Mouse (Mus musculus) layer of hippocampus, adult 8-10 months (tissue): ENCODE measurements around the gene Acsl3. TPM values are rescaled to one million over a fixed set of nuclear protein-coding genes. Genes with fewer than 3 reads are reported as not detected.

Experiments used
- DNase-seq, 2 experiments: peaks; one replicate each; pipeline ENCODE4 v3.0.0; 2022; ENCODE audit warnings: low spot score in 2 of 2
- total RNA-seq, 4 experiments: library from RNA; stranded (reverse); gene quantifications; 2 replicates each; pipeline ENCODE4 v1.2.4; 2022

The Acsl3 gene
- total RNA-seq, 4 experiments from 2014 or later = 163 to 191 (median 171) TPM

DNA sequence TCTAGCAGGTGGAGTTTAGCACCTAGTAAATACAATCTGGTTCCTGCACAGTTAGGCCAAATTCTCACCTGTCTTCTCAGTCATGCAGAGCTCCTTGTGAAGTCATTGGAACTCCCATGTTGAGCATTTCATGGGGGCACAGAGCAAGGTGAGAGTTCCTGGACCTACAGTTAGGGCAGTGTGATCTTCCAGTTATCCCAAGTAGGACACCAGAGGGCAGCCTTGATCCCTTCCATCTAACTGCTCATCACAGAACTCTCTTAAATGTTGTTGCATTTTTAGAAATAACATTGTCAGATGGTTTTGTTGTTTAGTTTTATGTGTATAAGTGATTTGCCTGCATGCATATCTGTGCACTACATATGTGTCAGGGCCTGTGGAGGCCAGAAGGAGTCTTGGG is 29.2 kb downstream of the Acsl3 start:
- no peak for DNase-seq

DNA sequence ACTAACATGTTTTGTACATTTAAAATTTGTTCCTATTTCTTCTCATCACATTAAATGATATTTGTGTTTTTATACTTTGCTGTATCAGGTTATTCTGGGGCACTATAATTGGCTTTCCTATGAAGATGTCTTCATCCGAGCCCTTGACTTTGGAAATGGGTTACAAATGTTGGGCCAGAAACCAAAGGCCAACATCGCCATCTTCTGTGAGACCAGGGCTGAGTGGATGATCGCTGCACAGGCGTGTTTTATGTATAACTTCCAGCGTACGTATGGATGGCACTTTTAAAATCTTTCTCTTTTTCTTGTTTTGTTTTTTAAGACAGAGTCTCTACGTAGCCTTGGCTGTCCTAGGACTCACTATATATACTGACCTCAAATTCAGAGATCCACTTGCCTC is 30.5 kb downstream of the Acsl3 start:
- no peak for DNase-seq

DNA sequence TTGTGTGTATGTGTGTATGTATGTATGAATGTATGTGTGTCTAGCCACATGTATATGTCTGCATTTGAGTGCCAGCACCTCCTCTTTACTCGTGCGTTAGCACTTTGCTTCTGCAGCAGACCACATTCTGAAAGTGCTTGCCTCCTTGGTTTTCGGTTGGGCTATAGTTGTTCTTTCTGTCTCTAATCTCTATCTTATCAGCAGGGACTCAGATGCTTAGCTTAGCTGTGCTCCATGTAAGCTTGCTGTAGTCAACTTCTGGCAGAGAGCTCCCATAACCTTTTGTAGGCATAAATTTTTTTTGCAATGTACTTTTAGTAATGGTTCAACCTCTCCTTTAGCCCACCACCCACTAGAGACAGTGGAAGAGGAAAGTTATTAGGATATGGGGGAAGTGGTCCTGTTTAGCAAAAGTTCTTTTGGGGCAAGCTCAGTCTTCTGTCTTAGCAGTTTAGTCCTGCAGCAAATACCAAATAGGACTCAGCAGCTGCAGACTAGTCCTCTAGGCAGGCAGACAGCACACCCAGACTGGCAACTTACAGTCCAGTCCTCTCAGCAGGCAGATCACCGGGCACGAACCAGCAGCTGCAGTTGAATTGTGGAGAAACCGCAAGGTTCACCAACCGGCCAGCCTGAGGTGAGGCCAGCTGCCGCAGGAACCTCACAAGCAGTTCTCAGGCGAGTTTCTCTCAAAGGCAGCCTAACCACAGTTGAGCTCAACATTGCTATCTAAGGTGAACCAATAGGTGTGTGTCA is 37.1 kb downstream of the Acsl3 start:
- no peak for DNase-seq

DNA sequence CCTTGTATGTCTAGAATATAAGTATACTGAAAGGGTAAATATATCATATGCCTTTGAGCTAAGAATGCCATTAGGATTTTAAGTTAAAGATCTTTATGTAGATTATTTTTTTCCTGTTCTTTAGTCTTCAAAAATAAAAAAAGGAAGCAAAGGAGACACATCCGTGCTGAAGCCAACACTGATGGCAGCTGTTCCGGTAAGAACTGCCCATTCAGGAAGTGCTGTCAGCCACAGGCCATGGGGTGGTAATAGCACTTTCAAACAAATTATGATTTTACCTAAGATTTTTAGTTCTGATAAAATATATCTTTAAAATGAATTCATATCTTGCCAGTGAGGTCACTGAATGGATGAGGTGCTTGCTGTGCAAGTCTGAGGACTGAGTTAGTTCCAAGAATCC is 38.7 kb downstream of the Acsl3 start:
- DNase-seq = no peak

DNA sequence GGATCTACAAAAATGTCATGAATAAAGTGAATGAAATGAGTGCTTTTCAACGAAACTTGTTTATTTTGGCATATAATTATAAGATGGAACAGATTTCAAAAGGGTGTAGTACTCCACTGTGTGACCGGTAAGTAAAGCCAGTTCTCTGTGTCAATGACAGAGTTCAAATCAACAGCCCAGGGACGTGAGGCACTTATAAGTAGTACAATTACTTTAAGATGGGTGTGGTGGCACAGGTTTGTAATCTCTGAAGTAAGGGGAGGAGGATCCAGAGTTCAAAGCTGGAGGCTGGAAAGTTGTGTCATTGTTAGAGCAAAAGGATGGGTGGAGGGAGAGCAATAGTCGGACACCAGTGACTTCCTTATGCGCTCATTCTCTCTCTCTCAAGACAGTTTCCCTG is 39.3 kb downstream of the Acsl3 start:
- DNase-seq = no peak

DNA sequence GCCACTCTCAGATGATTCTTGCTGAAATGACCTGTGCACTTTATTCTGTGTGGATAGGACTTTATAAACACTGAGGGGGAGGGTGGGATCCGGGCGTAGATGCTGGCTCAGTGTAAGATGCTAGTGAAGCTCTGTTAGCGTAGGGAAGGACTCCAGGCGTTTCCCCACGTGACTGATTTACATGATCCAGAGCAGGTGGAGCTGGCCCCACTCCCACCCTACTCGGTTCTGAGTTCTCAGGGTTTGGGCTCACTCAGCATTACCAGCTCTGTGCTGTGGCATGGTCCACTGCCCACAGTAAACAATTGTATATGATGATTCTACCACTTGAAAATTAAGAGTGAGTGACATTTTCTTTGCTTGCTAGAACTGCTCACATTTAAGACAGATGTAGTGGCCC is 40.5 kb downstream of the Acsl3 start:
- DNase-seq = no peak

DNA sequence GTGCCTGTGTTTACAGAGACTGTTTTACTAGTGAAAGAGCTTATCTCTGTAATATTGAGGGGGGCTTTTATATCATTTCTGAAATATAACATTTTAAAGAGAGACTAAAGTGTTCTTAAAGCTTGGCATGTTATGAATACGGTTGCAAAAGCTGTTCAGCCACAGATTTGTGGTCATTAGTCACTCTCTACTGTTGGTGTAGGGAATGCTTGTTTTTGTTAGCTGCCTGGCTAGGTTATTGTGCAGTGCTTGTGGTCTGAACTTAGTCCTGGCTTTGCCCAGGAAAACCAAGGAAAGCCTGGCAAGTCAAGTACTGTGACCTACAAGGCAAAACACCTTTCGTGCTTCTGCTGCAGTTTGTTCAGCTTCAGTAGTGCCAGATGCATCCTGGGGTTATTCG is 44.1 kb downstream of the Acsl3 start:
- DNase-seq = no peak

DNA sequence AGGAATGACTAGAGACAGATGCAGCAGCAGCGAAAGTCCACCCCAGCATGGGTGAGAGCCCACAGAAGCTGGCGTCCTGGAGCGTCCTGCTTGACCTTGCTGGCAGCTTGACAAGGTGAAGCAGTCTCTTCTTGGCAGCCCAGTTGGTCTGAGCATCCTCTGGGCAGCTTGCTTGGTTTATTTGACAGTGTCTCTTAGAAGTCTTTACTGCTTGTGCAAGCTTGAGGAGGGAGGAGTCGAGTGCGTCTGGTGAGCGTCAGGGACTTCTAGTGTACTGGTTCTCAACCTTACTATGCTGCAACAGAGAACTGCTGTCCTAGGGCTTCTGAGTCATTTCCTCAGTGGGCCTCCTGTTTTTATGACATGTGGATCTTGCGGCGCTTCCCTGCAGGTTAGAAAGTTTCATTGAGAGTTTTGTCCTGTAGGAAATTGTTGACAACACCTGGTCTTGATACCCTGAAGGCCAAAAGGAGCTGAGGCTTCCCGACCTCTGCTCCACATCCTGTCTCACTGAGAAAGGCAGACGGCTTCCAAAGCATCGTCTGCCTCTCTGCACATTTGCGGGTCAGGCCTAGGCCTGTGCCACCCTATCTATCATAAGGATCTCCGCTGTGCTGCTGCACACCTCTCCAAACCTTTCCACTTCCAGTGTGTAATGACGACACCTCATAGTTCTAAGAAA is 44.8 kb downstream of the Acsl3 start:
- DNase-seq = no peak

DNA sequence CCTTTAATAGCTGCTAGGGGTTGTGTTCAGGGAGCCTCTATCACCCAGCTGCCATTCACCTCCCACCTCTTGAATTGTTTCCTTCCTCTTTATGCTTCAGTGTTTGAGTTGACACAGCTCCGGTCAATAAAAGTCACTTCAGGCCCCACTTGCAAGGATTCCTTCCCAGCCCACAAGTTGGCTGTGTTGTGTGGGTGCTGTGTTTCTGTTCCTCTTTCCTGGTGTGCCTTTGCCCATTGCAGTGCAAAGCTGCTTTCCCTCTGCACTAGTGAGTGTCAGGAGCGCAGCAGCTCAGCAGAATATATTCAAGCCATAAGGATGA is 45.3 kb downstream of the Acsl3 start:
- DNase-seq = no peak

DNA sequence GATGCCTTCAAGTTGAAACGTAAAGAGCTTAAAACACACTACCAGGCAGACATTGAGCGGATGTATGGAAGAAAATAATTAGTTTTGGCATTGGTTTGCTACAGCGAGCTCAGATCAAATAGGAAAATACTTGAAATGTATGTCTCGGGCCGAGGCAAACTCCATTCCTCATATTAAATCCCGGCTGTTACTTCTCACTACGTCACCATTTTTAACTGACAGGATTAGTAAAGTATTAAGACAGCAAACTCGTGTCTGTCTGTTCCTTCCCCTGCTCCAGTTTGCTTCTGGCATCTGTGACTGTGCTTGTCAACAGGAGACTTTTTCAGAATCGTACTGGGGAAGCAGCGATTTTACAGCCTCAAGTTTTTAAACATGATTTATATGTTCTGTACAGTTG is 48.7 kb downstream of the Acsl3 start:
- no peak for DNase-seq

DNA sequence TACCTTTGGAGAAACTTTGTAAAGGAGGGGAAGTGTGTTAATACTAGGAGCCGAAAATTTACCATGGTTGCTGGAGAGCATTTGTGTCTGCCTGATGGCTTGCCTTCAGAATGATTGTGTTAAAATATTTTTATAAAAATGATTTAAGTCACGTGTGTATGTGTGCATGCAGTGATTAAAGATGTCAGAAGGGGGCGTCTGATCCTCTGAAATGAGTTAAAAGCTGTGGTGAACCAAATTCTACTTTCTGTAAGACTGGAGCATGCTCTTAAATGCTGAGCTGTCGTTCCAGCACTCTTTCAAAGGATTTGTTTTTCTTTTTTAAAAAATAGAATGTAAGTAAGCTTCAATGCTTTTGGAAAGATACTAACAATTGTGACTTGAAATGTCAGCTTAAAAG is 49.7 kb downstream of the Acsl3 start:
- DNase-seq = peak in 1 of 2 experiments; percentile 54

DNA sequence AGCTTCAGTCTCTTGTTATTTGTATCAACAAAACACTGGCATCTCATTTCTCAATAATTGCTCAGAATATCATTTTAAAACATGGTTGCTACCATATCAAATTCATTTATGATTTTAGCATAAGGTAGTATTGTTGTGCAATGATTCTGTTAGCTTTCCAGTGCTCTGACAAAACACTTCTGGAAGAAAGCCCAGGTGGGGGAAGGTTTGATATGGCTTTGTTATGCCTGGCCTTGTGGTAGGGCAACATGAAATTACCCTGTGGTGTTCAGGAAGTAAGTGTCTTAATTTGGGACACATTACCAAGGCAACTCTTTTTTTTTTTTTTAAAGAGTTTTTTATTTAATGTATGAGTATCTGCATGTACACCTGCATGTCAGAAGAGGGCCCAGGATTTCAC is 52.4 kb downstream of the Acsl3 start:
- no peak for DNase-seq

DNA sequence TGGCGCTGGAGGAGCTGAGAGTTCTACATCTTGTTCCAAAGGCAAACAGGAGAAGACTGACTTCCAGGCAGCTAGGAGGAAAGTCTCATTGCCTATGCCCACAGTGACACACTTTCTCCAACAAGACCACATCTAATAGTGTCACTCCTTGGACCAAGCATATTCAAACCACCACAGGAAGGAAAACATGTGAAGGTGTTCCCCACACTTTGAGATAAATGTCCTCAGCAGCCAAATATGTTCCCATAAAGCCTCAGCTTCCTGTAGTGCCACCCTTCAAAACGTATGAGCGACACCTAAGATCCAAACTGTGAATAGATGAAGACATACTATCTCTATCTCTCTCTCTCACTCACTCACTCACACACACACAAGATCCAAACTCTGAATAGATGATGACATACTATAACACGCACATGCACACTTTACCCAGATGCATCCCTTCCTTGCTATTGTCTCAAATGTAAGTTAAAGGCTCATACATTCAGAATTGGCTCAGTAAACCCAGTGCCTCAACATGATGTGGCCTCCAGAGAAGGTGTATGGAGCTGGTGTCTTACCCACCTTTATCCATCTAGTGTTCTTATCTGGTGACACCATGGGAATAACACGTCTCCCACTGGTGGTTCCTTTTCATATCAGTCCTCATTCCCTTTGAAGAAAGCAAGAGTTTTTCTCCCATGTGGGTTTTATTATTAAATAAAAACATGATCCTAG is 53.1 kb downstream of the Acsl3 start:
- no peak for DNase-seq

DNA sequence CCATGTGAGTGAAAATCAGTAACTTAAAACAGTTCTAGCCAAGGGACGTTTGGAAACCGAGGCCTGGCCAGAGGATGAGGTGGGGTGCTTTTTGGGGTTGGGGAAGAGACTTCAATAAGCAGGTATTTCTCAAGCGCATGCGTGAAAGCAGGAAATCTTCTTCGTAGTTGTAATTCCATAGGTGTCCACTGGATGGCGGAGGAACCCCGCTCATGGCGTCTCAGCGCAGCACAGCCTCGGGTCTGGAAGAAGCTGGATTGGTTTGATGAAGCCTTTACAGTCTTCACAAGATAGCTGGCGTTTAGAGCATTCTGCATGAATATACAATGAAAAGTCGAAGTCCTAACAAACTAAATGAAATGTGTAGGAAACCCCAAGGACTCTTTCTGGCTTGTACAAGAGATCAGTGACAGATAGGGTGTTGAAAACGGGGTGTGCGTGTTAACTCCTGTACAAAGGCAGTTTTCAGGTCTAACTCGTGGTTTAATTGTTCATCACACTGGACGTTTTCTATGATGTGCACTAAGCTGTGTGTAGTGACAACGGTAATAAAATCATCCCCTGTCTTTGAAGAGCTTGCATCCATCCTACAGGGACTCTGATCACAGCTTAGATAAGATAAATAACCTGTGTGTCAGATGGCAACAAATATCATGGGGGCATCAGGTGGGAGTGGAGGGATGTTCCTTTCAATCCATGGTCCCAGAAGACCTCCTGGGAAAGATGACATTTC is 67.0 kb downstream of the Acsl3 start:
- DNase-seq = peak; percentile 73 to 90

DNA sequence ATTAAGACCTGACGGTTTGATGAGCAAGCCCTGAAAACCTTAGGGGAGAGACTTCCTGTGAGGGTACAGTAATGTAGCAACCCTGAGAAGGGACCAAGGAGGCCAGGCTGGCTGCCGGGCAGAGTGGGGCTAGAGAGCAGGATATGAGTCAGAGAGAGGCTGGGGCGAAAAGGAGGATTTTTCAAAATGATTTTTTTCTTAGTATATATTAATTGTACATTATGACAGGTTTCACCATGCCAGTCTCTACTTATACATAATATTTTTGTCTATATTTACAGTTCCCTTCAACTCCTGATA is 67.5 kb downstream of the Acsl3 start:
- no peak for DNase-seq

DNA sequence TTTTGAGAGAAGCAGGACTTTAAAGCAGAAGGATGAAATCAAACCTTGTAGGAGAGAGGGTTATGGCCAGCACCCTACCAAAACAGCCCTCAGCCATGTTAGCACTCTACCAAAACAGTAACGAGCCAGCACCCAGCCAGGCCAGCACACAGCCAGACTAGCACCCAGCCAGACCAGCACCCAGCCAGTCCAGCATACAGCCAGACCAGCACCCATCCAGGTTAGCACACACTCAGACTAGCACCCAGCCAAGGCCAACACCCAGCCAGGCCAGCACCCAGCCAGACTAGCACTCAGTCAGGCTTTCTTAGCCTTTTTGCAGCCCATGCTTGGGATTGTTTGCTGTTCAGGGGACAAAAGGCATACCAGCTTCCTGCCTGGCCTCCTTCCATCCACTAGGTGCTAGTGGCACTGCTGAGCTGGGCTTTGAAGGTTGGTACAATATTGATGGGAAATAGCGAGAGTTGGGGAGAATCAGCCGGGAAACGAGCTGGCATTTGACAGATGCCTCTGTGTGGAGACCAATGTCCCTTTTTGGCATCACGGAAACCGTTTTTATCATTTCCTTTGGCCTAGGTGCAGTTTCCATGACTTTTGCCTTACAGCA is 68.1 kb downstream of the Acsl3 start:
- DNase-seq = no peak

DNA sequence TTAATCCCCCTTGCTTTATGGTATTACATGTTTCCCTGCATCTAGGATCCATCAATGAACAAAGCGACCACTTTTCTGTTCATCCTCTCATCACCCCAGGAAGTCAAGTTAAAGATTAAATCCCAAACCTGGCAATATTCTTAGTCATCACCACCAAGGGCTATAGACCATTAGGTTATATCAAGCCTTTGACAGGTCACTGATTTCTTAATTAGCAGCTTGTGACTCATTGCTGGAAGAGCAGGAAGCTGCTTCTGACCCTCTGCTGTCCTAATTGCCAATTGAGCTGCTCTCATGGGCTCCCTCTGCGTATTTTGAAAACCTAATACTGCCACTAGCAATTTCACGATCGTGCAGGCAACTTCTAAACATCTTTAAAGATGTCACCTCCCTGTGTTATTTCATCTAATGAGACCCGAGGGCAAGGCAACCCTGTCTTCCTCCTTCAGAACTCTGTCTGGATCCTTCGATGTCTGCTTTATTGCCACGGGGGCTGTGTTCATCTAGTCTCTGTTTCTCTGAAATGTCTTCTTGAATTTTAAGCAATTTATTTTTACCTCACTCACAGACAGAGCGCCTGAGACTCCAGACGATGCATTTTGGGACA is 72.6 kb downstream of the Acsl3 start:
- DNase-seq = no peak

DNA sequence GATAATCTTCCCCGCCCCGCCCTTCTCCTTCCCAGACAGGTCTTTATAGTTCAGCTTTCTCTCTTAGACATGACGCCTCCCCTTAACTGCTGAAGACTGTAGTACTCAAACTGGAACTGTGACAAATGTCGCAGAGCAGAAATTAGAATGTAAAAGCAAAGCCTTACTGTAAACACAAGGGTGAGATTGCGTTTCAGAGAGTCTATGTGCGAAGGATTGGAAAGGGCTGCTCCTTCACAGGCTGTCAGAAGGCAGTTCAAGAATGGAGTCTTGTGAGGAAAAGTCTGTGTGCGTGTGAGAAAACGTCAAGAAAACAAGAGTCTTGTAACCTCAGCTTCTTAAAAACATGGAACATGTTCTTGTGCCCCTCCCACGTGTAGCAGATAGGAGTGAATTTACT is 74.7 kb downstream of the Acsl3 start:
- DNase-seq = no peak

DNA sequence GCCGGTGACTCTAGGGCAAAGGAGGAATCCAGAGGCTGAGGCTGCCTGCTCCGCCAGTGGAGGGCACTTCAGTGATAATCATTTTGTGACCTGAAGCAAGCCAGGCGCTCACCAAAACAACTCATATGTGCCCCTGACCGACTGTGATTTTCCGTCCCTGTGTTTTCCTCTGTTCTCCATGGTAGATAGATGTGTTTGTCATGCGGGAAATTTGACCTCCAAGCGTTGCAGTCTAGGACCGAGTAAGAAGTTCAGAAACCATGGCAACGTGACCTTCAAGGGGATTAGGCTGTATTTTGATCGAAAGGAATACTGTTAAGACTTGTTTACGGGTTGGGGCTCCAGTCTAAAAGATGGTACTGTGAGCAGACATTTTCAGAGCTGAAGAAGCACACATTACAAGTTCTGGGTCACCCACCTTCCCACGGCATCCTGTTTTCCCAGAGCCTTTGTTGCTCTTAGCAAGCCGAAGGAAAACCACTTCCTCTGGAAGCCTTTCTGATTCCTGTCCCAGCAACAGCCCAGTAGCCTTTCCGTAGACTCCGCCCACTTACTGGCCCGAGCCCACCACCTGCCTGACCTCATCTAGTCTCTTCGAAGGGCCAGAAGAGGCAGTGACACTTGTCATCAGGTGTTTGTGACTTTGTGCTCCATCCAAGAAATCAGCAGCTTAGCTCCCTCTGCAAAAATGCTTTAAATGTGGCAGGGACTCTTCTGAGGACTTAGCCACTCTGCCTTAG is 76.8 kb downstream of the Acsl3 start:
- no peak for DNase-seq

DNA sequence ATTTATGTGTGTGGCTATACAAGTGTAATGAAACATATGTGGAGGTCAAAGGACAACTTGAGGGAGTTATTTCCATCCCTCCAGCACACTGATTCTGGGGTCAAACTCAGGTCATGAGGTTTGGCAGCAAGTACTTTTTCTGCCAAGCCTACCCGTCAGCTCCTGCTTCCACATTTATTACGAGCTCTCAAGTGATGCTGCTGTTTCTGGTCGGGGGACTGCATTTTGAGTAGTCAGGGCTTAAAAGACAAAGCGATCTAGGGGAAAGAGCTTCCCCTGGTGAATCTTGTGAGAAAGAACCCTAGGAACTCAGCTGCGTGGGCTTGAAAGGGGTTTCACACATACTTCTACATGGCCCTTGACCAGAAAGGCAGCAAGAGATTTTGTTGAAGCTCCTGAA is 80.0 kb downstream of the Acsl3 start:
- no peak for DNase-seq

DNA sequence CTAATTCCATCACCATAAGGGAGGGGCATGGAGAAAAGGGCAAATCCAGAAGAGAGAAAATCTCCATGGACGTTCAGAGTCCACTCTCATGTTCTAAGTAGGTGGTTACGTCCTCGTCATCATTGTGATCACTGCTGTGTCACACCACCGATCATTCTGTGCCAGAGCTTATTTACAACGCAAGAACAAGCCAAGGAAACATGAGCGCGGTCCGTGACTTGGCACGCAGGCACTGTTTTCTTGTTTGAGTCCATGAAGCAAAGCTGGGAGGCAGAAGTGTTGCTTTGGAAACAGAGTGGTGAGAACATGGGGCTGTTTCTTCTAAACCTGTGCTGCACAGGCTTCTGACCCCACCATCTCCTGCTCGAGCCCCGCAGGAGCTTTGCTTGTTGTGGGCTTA is 83.1 kb downstream of the Acsl3 start:
- no peak for DNase-seq
